Mouse (Mus musculus): ENCODE measurements around the gene Rhd. TPM values are rescaled to one million over a fixed set of nuclear protein-coding genes. Genes with fewer than 3 reads are reported as not detected.
"Not testable (repeated sequence)": the region's sequence is repeated elsewhere in the genome, so short reads cannot be mapped to it uniquely, and the experiment has no call there.

Gene Rhd
- polyA plus RNA-seq, 1 experiment from 2014 or later: 1.1 TPM

- Histone ChIP-seq H3K9me3 (no peaks in the 10 kb centered on the region), H3K9ac (replicated peaks) (no peak overlapping the region), H3K36me3 (no peaks in the 10 kb centered on the region), H3K4me3 (replicated peaks) (no peak overlapping the region), H3K4me1 (replicated peaks) (peaks cover 6% of the 10 kb centered on the region; the same call in 1 of the 2 replicates), H3K27ac (no peak overlapping the region), H3K4me2 (replicated peaks) (no peak overlapping the region), H3K27me3 (no peaks in the 10 kb centered on the region)
- 88% methylated on average over 9 of the region's 9 CpGs for WGBS
- ATAC-seq: no peak
These were observed 11.8 kb downstream of the Rhd start for GRCm38 (mm10) chr4:134876171-134876570.

- peak overlapping the region; percentile 15; the same call in 1 of the 2 replicates for H3K9ac ChIP-seq (replicated peaks)
- H3K9me3 ChIP-seq: 0 out of 2 replicates have a peak, but pooled peaks cover 3% of the 10 kb centered on the region
- ATAC-seq: 0 out of 2 replicates have a peak, but pooled peaks have one; percentile 37
- no peak overlapping the region for H3K27ac ChIP-seq
- 2% methylated on average over 17 of the region's 17 CpGs for WGBS
- peak overlapping the region; percentile 27 for H3K4me3 ChIP-seq (replicated peaks)
- H3K4me2 ChIP-seq (replicated peaks): peak overlapping the region; percentile 54
- H3K36me3 ChIP-seq: no peaks in the 10 kb centered on the region
- peaks cover 6% of the 10 kb centered on the region; the same call in 1 of the 2 replicates for H3K4me1 ChIP-seq (replicated peaks)
- no peaks in the 10 kb centered on the region for H3K27me3 ChIP-seq
These were observed 15.2 kb downstream of the Rhd start for GRCm38 (mm10) chr4:134879410-134879981.

GRCm38 (mm10) chr4:134880041-134880440, 15.7 kb downstream of the Rhd start:
- ATAC-seq: no peak
- Histone ChIP-seq H3K27ac (no peak overlapping the region), H3K4me2 (replicated peaks) (peak overlapping the region; percentile 54), H3K9ac (replicated peaks) (peak overlapping the region; percentile 15; the same call in 1 of the 2 replicates), H3K9me3 (0 out of 2 replicates have a peak, but pooled peaks cover 3% of the 10 kb centered on the region), H3K27me3 (no peaks in the 10 kb centered on the region), H3K36me3 (no peaks in the 10 kb centered on the region), H3K4me1 (replicated peaks) (peaks cover 6% of the 10 kb centered on the region; the same call in 1 of the 2 replicates), H3K4me3 (replicated peaks) (peak overlapping the region; percentile 27)
- whole genome bisulfite sequencing: 28% methylated on average over 6 of the region's 6 CpGs

GRCm38 (mm10) chr4:134883266-134883665, 18.9 kb downstream of the Rhd start:
- 33% methylated on average over 7 of the region's 7 CpGs for WGBS
- Histone ChIP-seq H3K36me3 (no peaks in the 10 kb centered on the region), H3K27ac (no peak overlapping the region), H3K9ac (replicated peaks) (no peak overlapping the region), H3K4me3 (replicated peaks) (no peak overlapping the region), H3K9me3 (0 out of 2 replicates have a peak, but pooled peaks cover 3% of the 10 kb centered on the region), H3K4me2 (replicated peaks) (no peak overlapping the region), H3K4me1 (replicated peaks) (peaks cover 6% of the 10 kb centered on the region; the same call in 1 of the 2 replicates), H3K27me3 (no peaks in the 10 kb centered on the region)
- ATAC-seq: no peak

- 89% methylated on average over 10 of the region's 10 CpGs for WGBS
- Histone ChIP-seq H3K4me3 (replicated peaks) (no peak overlapping the region), H3K4me2 (replicated peaks) (no peak overlapping the region), H3K4me1 (replicated peaks) (peaks cover 6% of the 10 kb centered on the region; the same call in 1 of the 2 replicates), H3K9me3 (0 out of 2 replicates have a peak, but pooled peaks cover 3% of the 10 kb centered on the region), H3K9ac (replicated peaks) (no peak overlapping the region), H3K36me3 (no peaks in the 10 kb centered on the region), H3K27ac (no peak overlapping the region), H3K27me3 (no peaks in the 10 kb centered on the region)
- ATAC-seq: no peak
These were observed 19.5 kb downstream of the Rhd start for GRCm38 (mm10) chr4:134883808-134884207.

GRCm38 (mm10) chr4:134884364-134884763, 20.0 kb downstream of the Rhd start:
- no peak for ATAC-seq
- Histone ChIP-seq H3K9me3 (0 out of 2 replicates have a peak, but pooled peaks cover 3% of the 10 kb centered on the region), H3K4me2 (replicated peaks) (no peak overlapping the region), H3K9ac (replicated peaks) (no peak overlapping the region), H3K4me3 (replicated peaks) (no peak overlapping the region), H3K27me3 (no peaks in the 10 kb centered on the region), H3K36me3 (no peaks in the 10 kb centered on the region), H3K4me1 (replicated peaks) (peaks cover 5% of the 10 kb centered on the region; the same call in 1 of the 2 replicates), H3K27ac (no peak overlapping the region)
- 93% methylated on average over 4 of the region's 4 CpGs for WGBS

- Histone ChIP-seq H3K36me3 (peaks cover 23% of the 10 kb centered on the region), H3K27ac (no peak overlapping the region), H3K4me3 (replicated peaks) (no peak overlapping the region), H3K9me3 (no peaks in the 10 kb centered on the region), H3K4me1 (replicated peaks) (peaks cover 3% of the 10 kb centered on the region; the same call in 1 of the 2 replicates), H3K27me3 (no peaks in the 10 kb centered on the region), H3K9ac (replicated peaks) (no peak overlapping the region), H3K4me2 (replicated peaks) (no peak overlapping the region)
- ATAC-seq: no peak
- 82% methylated on average over 6 of the region's 6 CpGs for WGBS
These were observed 27.8 kb downstream of the Rhd start for GRCm38 (mm10) chr4:134892096-134892495.

GRCm38 (mm10) chr4:134897256-134897655, 32.9 kb downstream of the Rhd start:
- H3K9ac ChIP-seq (replicated peaks): no peak overlapping the region
- WGBS: 93% methylated on average over 6 of the region's 6 CpGs
- H3K4me1 ChIP-seq (replicated peaks): peaks cover 3% of the 10 kb centered on the region; the same call in 1 of the 2 replicates
- H3K9me3 ChIP-seq: no peaks in the 10 kb centered on the region
- H3K4me2 ChIP-seq (replicated peaks): no peak overlapping the region
- no peak for ATAC-seq
- no peaks in the 10 kb centered on the region for H3K27me3 ChIP-seq
- H3K4me3 ChIP-seq (replicated peaks): no peak overlapping the region
- H3K27ac ChIP-seq: no peak overlapping the region
- peaks cover 74% of the 10 kb centered on the region for H3K36me3 ChIP-seq

GRCm38 (mm10) chr4:134901126-134901525, 36.8 kb downstream of the Rhd start:
- WGBS: 97% methylated on average over 8 of the region's 8 CpGs
- no peaks in the 10 kb centered on the region for H3K27me3 ChIP-seq
- H3K4me2 ChIP-seq (replicated peaks): no peak overlapping the region
- H3K9me3 ChIP-seq: no peaks in the 10 kb centered on the region
- H3K4me3 ChIP-seq (replicated peaks): no peak overlapping the region
- H3K27ac ChIP-seq: no peak overlapping the region
- ATAC-seq: no peak
- H3K4me1 ChIP-seq (replicated peaks): no peaks in the 10 kb centered on the region
- H3K36me3 ChIP-seq: peaks cover 99% of the 10 kb centered on the region
- H3K9ac ChIP-seq (replicated peaks): no peak overlapping the region

GRCm38 (mm10) chr4:134903046-134903445, 38.7 kb downstream of the Rhd start:
- H3K9ac ChIP-seq (replicated peaks): no peak overlapping the region
- H3K36me3 ChIP-seq: peaks cover 99% of the 10 kb centered on the region
- no peak for ATAC-seq
- H3K27ac ChIP-seq: no peak overlapping the region
- 56% methylated on average over 4 of the region's 7 CpGs for WGBS
- no peak overlapping the region for H3K4me3 ChIP-seq (replicated peaks)
- H3K27me3 ChIP-seq: no peaks in the 10 kb centered on the region
- H3K4me1 ChIP-seq (replicated peaks): no peaks in the 10 kb centered on the region
- H3K4me2 ChIP-seq (replicated peaks): no peak overlapping the region
- no peaks in the 10 kb centered on the region for H3K9me3 ChIP-seq

- H3K27ac ChIP-seq; H3K4me3 ChIP-seq (replicated peaks); H3K9ac ChIP-seq (replicated peaks); H3K27me3 ChIP-seq; H3K4me2 ChIP-seq (replicated peaks); ATAC-seq; H3K9me3 ChIP-seq: not testable (repeated sequence)
- peaks cover 18% of the 10 kb centered on the region for H3K4me1 ChIP-seq (replicated peaks)
- 99% methylated on average over 7 of the region's 8 CpGs for WGBS
- peaks cover 47% of the 10 kb centered on the region for H3K36me3 ChIP-seq
These were observed 47.1 kb downstream of the Rhd start for GRCm38 (mm10) chr4:134911406-134911805.

- Histone ChIP-seq H3K4me1 (replicated peaks) (peaks cover 18% of the 10 kb centered on the region), H3K36me3 (peaks cover 27% of the 10 kb centered on the region), H3K27ac (no peak overlapping the region), H3K27me3 (no peaks in the 10 kb centered on the region), H3K9ac (replicated peaks) (peak overlapping the region; percentile 28; the same call in 1 of the 2 replicates), H3K4me2 (replicated peaks) (peak overlapping the region; percentile 75), H3K9me3 (no peaks in the 10 kb centered on the region), H3K4me3 (replicated peaks) (peak overlapping the region; percentile 94)
- ATAC-seq: no peak
- 26% methylated on average over 3 of the region's 3 CpGs for WGBS
These were observed 49.1 kb downstream of the Rhd start for GRCm38 (mm10) chr4:134913413-134913812.

All from midbrain, embryonic 13.5 days (tissue).